Mouse (Mus musculus) limb, embryonic 12.5 days (tissue): ENCODE measurements around the gene Srrt. TPM values are rescaled to one million over a fixed set of nuclear protein-coding genes. Genes with fewer than 3 reads are reported as not detected.
A peak's percentile ranks its signal among the peaks of the same experiment; 100 is the strongest.

Source experiments
- ATAC-seq: fragments of 200-750 bp; cut with Nextera tagmentation; 2 replicates; pipeline ENCODE4 v1.8.0; 2017; ENCODE audit warnings: low read depth, moderate TSS enrichment; ENCODE audit not compliant: insufficient number of reproducible peaks, insufficient read depth, low FRiP score, low TSS enrichment
- H3K27ac ChIP-seq: fragments of 300-500 bp; sonication (generic); 2 replicates; pipeline ENCODE4 v1.5.1; 2016; ENCODE audit warnings: mild to moderate bottlenecking, moderate library complexity
- H3K27me3 ChIP-seq: fragments of 300-500 bp; sonication (generic); 2 replicates; pipeline ENCODE4 v1.6.1; 2016; ENCODE audit warnings: mild to moderate bottlenecking, moderate library complexity
- H3K36me3 ChIP-seq: fragments of 300-500 bp; sonication (generic); 2 replicates; pipeline ENCODE4 v1.6.1; 2016; ENCODE audit warnings: mild to moderate bottlenecking, moderate library complexity
- H3K4me1 ChIP-seq: fragments of 300-500 bp; sonication (generic); replicated peaks from 2 replicates; pipeline ENCODE4 v1.6.1; 2016
- H3K4me2 ChIP-seq: fragments of 300-500 bp; sonication (generic); 2 replicates; pipeline ENCODE4 v1.6.1; 2016; ENCODE audit warnings: mild to moderate bottlenecking, moderate library complexity
- H3K4me3 ChIP-seq: fragments of 300-500 bp; sonication (generic); replicated peaks from 2 replicates; pipeline ENCODE4 v1.5.1; 2016; ENCODE audit warnings: mild to moderate bottlenecking
- H3K9ac ChIP-seq: fragments of 300-500 bp; sonication (generic); replicated peaks from 2 replicates; pipeline ENCODE4 v1.6.1; 2016; ENCODE audit warnings: mild to moderate bottlenecking, moderate library complexity
- H3K9me3 ChIP-seq: fragments of 300-500 bp; sonication (generic); 2 replicates; pipeline ENCODE4 v1.6.1; 2016; ENCODE audit warnings: mild to moderate bottlenecking, moderate library complexity
- WGBS: fragments of 180-500 bp; shearing (Covaris S2); methylation state at CpG from one replicate; pipeline ENCODE4 v1.1.7; 2016; 5-methylcytosine and 5-hydroxymethylcytosine counted together
- polyA plus RNA-seq: library from polyadenylated mRNA; unstranded; fragments of >200 nt; fragmentation: Nextera tagmentation; extraction: Ambion mirVana; gene quantifications from 2 replicates; pipeline ENCODE4 v1.2.1, GENCODE M21; 2016

Srrt gene
- polyA plus RNA-seq, 1 experiment from 2014 or later = 182 TPM

- WGBS = 87% methylated on average over 4 of the region's 4 CpGs
- H3K9me3 ChIP-seq = no peaks in the 10 kb centered on the region
- H3K36me3 ChIP-seq = no peaks in the 10 kb centered on the region
- H3K4me2 ChIP-seq = no peak overlapping the region
- H3K4me3 ChIP-seq = no peak overlapping the region
- no peaks in the 10 kb centered on the region; the same call in 1 of the 2 replicates for H3K27me3 ChIP-seq
- H3K4me1 ChIP-seq = peaks cover 45% of the 10 kb centered on the region
- H3K27ac ChIP-seq = no peak overlapping the region
- no peak for ATAC-seq
- H3K9ac ChIP-seq = no peak overlapping the region
Measured at GRCm38 (mm10) chr5:137346983-137347382, 39.5 kb upstream of the Srrt start.

- Histone ChIP-seq H3K9ac (no peak overlapping the region), H3K4me3 (no peak overlapping the region), H3K27me3 (no peaks in the 10 kb centered on the region; the same call in 1 of the 2 replicates), H3K4me2 (no peak overlapping the region), H3K9me3 (no peaks in the 10 kb centered on the region), H3K27ac (no peak overlapping the region), H3K4me1 (peaks cover 42% of the 10 kb centered on the region), H3K36me3 (no peaks in the 10 kb centered on the region)
- 72% methylated on average over 1 of the region's 1 CpGs for WGBS
- no peak for ATAC-seq
Measured at GRCm38 (mm10) chr5:137346388-137346787, 38.9 kb upstream of the Srrt start.

- 17% methylated on average over 9 of the region's 9 CpGs for WGBS
- H3K27ac ChIP-seq = 0 out of 2 replicates have a peak overlapping the region, but pooled peaks have one; percentile 41
Measured at GRCm38 (mm10) chr5:137345821-137346220, 38.3 kb upstream of the Srrt start.

GRCm38 (mm10) chr5:137343869-137344268 is 36.4 kb upstream of the Srrt start:
- H3K4me1 ChIP-seq = peaks cover 48% of the 10 kb centered on the region
- no peaks in the 10 kb centered on the region for H3K36me3 ChIP-seq
- H3K9ac ChIP-seq = no peak overlapping the region
- no peak for ATAC-seq
- H3K4me3 ChIP-seq = no peak overlapping the region
- no peak overlapping the region for H3K4me2 ChIP-seq
- no peak overlapping the region for H3K27ac ChIP-seq
- H3K27me3 ChIP-seq = no peaks in the 10 kb centered on the region; the same call in 1 of the 2 replicates
- H3K9me3 ChIP-seq = no peaks in the 10 kb centered on the region

More at GRCm38 (mm10) chr5:137345821-137346220, 38.3 kb upstream of the Srrt start:
- no peak for ATAC-seq
- Histone ChIP-seq H3K9ac (no peak overlapping the region), H3K36me3 (no peaks in the 10 kb centered on the region), H3K4me3 (no peak overlapping the region), H3K27me3 (no peaks in the 10 kb centered on the region; the same call in 1 of the 2 replicates), H3K4me1 (peaks cover 42% of the 10 kb centered on the region), H3K4me2 (peak overlapping the region; percentile 30), H3K9me3 (no peaks in the 10 kb centered on the region)

GRCm38 (mm10) chr5:137343412-137343811 is 35.9 kb upstream of the Srrt start:
- no peak overlapping the region for H3K4me3 ChIP-seq
- WGBS = 96% methylated on average over 5 of the region's 5 CpGs
- no peak overlapping the region for H3K27ac ChIP-seq
- no peaks in the 10 kb centered on the region for H3K9me3 ChIP-seq
- no peak overlapping the region for H3K4me2 ChIP-seq
- H3K4me1 ChIP-seq = peaks cover 46% of the 10 kb centered on the region
- H3K36me3 ChIP-seq = no peaks in the 10 kb centered on the region
- no peak for ATAC-seq
- H3K9ac ChIP-seq = no peak overlapping the region
- no peaks in the 10 kb centered on the region for H3K27me3 ChIP-seq

GRCm38 (mm10) chr5:137342407-137343012 is 35.0 kb upstream of the Srrt start:
- no peaks in the 10 kb centered on the region for H3K36me3 ChIP-seq
- no peak for ATAC-seq
- no peak overlapping the region for H3K4me2 ChIP-seq
- H3K9ac ChIP-seq = no peak overlapping the region
- H3K27ac ChIP-seq = no peak overlapping the region
- no peak overlapping the region for H3K4me3 ChIP-seq
- H3K9me3 ChIP-seq = no peaks in the 10 kb centered on the region
- WGBS = 78% methylated on average over 7 of the region's 7 CpGs
- H3K4me1 ChIP-seq = peaks cover 37% of the 10 kb centered on the region
- H3K27me3 ChIP-seq = no peaks in the 10 kb centered on the region

GRCm38 (mm10) chr5:137340222-137340621 is 32.7 kb upstream of the Srrt start:
- no peak for ATAC-seq
- peaks cover 19% of the 10 kb centered on the region for H3K4me1 ChIP-seq
- H3K36me3 ChIP-seq = no peaks in the 10 kb centered on the region
- H3K4me3 ChIP-seq = no peak overlapping the region
- H3K27me3 ChIP-seq = no peaks in the 10 kb centered on the region
- H3K4me2 ChIP-seq = no peak overlapping the region
- no peaks in the 10 kb centered on the region for H3K9me3 ChIP-seq
- H3K9ac ChIP-seq = no peak overlapping the region
- 81% methylated on average over 6 of the region's 6 CpGs for WGBS
- H3K27ac ChIP-seq = 0 out of 2 replicates have a peak overlapping the region, but pooled peaks have one; percentile 72

- H3K4me3 ChIP-seq = peak overlapping the region; percentile 41
- no peaks in the 10 kb centered on the region for H3K9me3 ChIP-seq
- H3K36me3 ChIP-seq = no peaks in the 10 kb centered on the region
- peak overlapping the region; percentile 62 for H3K9ac ChIP-seq
- H3K27me3 ChIP-seq = no peaks in the 10 kb centered on the region
- peaks cover 13% of the 10 kb centered on the region for H3K4me1 ChIP-seq
- peak overlapping the region; percentile 66 for H3K4me2 ChIP-seq
- no peak for ATAC-seq
- WGBS = 14% methylated on average over 22 of the region's 22 CpGs
- H3K27ac ChIP-seq = peak overlapping the region; percentile 72; the same call in 1 of the 2 replicates
Measured at GRCm38 (mm10) chr5:137339290-137339979, 32.0 kb upstream of the Srrt start.

GRCm38 (mm10) chr5:137338663-137339289 is 31.3 kb upstream of the Srrt start:
- H3K4me3 ChIP-seq = peak overlapping the region; percentile 41
- no peak for ATAC-seq
- 2% methylated on average over 11 of the region's 11 CpGs for WGBS

GRCm38 (mm10) chr5:137338256-137338655 is 30.8 kb upstream of the Srrt start:
- Histone ChIP-seq H3K9ac (peak overlapping the region; percentile 62), H3K4me2 (peak overlapping the region; percentile 66), H3K27ac (peak overlapping the region; percentile 69), H3K4me3 (peak overlapping the region; percentile 41), H3K4me1 (peaks cover 13% of the 10 kb centered on the region), H3K27me3 (no peaks in the 10 kb centered on the region), H3K9me3 (no peaks in the 10 kb centered on the region), H3K36me3 (no peaks in the 10 kb centered on the region)
- peak; percentile 77 for ATAC-seq
- WGBS = under 1% methylated on average over 19 of the region's 19 CpGs

More at GRCm38 (mm10) chr5:137338663-137339289, 31.3 kb upstream of the Srrt start:
- Histone ChIP-seq H3K9me3 (no peaks in the 10 kb centered on the region), H3K36me3 (no peaks in the 10 kb centered on the region), H3K27ac (peak overlapping the region; percentile 72), H3K9ac (peak overlapping the region; percentile 62), H3K27me3 (no peaks in the 10 kb centered on the region), H3K4me2 (peak overlapping the region; percentile 66), H3K4me1 (peaks cover 13% of the 10 kb centered on the region)

GRCm38 (mm10) chr5:137337190-137337589 is 29.7 kb upstream of the Srrt start:
- Histone ChIP-seq H3K36me3 (no peaks in the 10 kb centered on the region), H3K27me3 (no peaks in the 10 kb centered on the region), H3K9ac (no peak overlapping the region), H3K4me2 (no peak overlapping the region), H3K27ac (no peak overlapping the region), H3K9me3 (no peaks in the 10 kb centered on the region), H3K4me3 (no peak overlapping the region), H3K4me1 (peaks cover 23% of the 10 kb centered on the region)
- no peak for ATAC-seq
- 41% methylated on average over 8 of the region's 8 CpGs for WGBS
